Mouse (Mus musculus): ENCODE data around the gene Prdx2. TPM values are rescaled to one million over a fixed set of nuclear protein-coding genes. Genes with fewer than 3 reads are reported as not detected.

The Prdx2 gene
- polyA plus RNA-seq, 1 experiment from 2014 or later = 1,134 TPM

DNA sequence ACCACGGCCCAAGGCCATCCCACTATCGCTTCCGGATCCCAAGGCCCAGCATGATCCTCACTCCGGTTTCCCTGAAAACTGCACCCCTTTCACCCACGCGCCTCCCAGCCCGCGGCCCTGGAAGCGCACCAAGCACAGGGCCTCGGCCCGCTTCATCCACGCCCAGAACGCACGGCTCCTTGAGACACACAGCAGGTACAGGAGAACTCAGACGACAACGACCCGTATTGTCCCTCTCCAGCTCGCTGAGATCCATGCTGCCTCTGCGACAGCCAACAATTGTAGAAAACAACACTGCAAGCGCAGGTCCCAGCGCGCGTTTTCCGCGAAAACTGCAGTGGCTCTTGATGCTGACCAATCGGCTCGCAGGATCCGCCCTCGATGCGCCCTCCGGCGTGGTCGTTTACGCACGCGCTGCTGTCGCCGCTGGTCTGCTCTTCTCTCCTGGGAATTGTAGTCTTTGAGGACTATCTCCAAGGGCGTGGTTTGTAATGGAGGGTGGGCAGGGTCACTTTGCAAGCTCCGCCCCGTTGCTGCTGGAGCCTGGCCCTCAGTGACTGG is 3.6 kb upstream of the Prdx2 start:
- peak; percentile 72 for ATAC-seq
- no peaks in the 10 kb centered on the region for H3K36me3 ChIP-seq (ENCODE audit: control insufficient read depth, insufficient read depth, low read length)
- peak overlapping the region; percentile 56 for H3K27ac ChIP-seq (ENCODE audit: low read length)
- peak overlapping the region; percentile 74 for H3K9ac ChIP-seq (ENCODE audit: low read depth, low read length)
- WGBS = under 1% methylated on average over 41 of the region's 41 CpGs
- peaks cover 20% of the 10 kb centered on the region for H3K4me1 ChIP-seq (ENCODE audit: control insufficient read depth, insufficient read depth, low read length)
- H3K4me2 ChIP-seq (ENCODE audit: low read length) = peak overlapping the region; percentile 90
- no peaks in the 10 kb centered on the region for H3K9me3 ChIP-seq (replicated peaks; ENCODE audit: control insufficient read depth, low read length, poor library complexity, severe bottlenecking)
- no peaks in the 10 kb centered on the region for H3K27me3 ChIP-seq (ENCODE audit: control insufficient read depth, insufficient read depth, low read depth, low read length)
- H3K4me3 ChIP-seq (ENCODE audit: low read depth, low read length) = peak overlapping the region; percentile 59

DNA sequence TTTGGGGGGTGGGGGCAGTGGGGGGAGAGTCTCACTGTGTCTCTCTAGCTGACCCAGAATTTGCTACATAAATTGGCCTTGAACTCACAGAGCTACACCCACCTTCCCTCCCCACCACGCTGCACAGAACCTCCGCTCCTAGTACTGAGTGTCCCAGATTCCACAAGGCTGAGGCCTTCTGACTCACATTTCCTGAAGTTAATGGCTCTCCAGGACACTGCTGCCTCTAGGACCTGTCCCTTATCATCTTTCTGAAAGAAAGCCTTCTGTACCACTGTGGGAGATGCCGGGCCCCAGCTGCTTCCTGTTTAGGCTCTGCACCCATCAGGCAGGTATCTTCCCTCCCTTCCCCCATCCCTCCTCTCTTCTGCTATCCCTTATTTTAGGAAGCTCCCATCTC is 2.8 kb upstream of the Prdx2 start:
- no peaks in the 10 kb centered on the region for H3K27me3 ChIP-seq (ENCODE audit: control insufficient read depth, insufficient read depth, low read depth, low read length)
- peaks cover 26% of the 10 kb centered on the region for H3K4me1 ChIP-seq (ENCODE audit: control insufficient read depth, insufficient read depth, low read length)
- H3K9me3 ChIP-seq (replicated peaks; ENCODE audit: control insufficient read depth, low read length, poor library complexity, severe bottlenecking) = no peaks in the 10 kb centered on the region
- ATAC-seq = no peak
- 58% methylated on average over 3 of the region's 3 CpGs for WGBS
- peak overlapping the region; percentile 90 for H3K4me2 ChIP-seq (ENCODE audit: low read length)
- no peak overlapping the region for H3K9ac ChIP-seq (ENCODE audit: low read depth, low read length)
- peak overlapping the region; percentile 56; the same call in 1 of the 2 replicates for H3K27ac ChIP-seq (ENCODE audit: low read length)
- H3K4me3 ChIP-seq (ENCODE audit: low read depth, low read length) = no peak overlapping the region
- peaks cover 4% of the 10 kb centered on the region for H3K36me3 ChIP-seq (ENCODE audit: control insufficient read depth, insufficient read depth, low read length)

DNA sequence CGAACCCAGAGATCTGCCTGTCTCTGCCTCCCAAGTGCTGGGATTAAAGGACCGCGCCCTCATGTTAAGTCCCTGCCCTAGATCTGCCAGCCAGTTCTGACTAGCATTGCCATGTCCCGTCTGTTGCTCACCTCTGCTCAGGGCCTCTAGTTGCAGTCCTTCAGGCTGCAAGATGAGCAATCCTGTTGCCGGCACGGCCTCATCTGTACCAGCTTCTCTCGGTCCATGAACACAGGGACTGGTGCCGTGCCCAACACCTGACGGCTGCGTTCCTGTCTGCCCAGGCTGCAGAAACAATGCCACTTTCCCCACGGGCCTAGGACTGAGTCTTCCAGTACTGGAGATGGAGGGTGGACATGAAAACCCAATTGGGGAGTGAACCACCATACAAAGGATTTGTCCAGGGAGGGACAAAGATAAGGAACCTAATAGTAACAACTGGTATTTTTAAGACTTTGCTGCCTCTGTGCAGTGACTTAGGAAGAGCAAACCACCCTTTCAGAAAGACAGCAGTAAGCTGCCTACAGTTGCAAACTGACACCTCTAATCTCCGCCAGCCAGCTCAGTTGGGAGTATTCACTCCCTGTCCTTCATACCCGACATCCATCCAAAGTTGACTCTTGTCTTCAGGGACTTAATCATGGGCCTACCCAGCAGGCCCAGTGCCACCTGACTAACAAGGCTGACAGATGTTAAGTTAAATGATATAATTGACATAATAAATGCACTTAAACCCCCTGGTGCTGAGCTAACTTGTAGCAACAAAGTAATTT is 1.7 kb upstream of the Prdx2 start:
- no peak overlapping the region for H3K4me2 ChIP-seq (ENCODE audit: low read length)
- peaks cover 10% of the 10 kb centered on the region for H3K36me3 ChIP-seq (ENCODE audit: control insufficient read depth, insufficient read depth, low read length)
- no peak overlapping the region for H3K4me3 ChIP-seq (ENCODE audit: low read depth, low read length)
- no peaks in the 10 kb centered on the region for H3K9me3 ChIP-seq (replicated peaks; ENCODE audit: control insufficient read depth, low read length, poor library complexity, severe bottlenecking)
- no peak overlapping the region for H3K9ac ChIP-seq (ENCODE audit: low read depth, low read length)
- 87% methylated on average over 13 of the region's 13 CpGs for WGBS
- H3K27ac ChIP-seq (ENCODE audit: low read length) = no peak overlapping the region
- no peak for ATAC-seq
- H3K27me3 ChIP-seq (ENCODE audit: control insufficient read depth, insufficient read depth, low read depth, low read length) = no peaks in the 10 kb centered on the region
- H3K4me1 ChIP-seq (ENCODE audit: control insufficient read depth, insufficient read depth, low read length) = peaks cover 26% of the 10 kb centered on the region

DNA sequence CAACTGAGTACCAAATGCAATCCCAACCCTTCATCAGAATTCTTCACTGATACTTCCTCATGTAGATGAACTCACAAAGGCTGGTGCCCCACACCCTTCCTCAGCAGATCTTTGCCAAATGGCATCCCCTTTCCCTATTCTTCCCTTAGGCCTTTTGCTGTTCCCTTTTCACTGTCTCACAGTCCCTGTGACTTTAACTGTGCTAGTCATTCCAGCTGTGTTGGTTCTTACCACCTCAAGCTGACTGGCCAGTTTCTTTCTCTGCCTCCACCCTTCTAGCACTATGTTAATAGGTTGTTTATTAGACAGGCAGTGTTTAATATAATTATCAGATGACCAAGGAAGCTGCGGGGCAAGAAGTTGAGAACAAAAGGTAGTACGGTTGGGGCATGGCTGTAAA is 737 bp upstream of the Prdx2 start:
- H3K4me3 ChIP-seq (ENCODE audit: low read depth, low read length) = peak overlapping the region; percentile 82
- no peak for ATAC-seq
- peak overlapping the region; percentile 97 for H3K4me2 ChIP-seq (ENCODE audit: low read length)
- no peaks in the 10 kb centered on the region for H3K27me3 ChIP-seq (ENCODE audit: control insufficient read depth, insufficient read depth, low read depth, low read length)
- H3K27ac ChIP-seq (ENCODE audit: low read length) = peak overlapping the region; percentile 93
- H3K4me1 ChIP-seq (ENCODE audit: control insufficient read depth, insufficient read depth, low read length) = peaks cover 26% of the 10 kb centered on the region
- peaks cover 10% of the 10 kb centered on the region for H3K36me3 ChIP-seq (ENCODE audit: control insufficient read depth, insufficient read depth, low read length)
- 20% methylated on average over 2 of the region's 2 CpGs for WGBS
- H3K9ac ChIP-seq (ENCODE audit: low read depth, low read length) = peak overlapping the region; percentile 96
- H3K9me3 ChIP-seq (replicated peaks; ENCODE audit: control insufficient read depth, low read length, poor library complexity, severe bottlenecking) = no peaks in the 10 kb centered on the region

DNA sequence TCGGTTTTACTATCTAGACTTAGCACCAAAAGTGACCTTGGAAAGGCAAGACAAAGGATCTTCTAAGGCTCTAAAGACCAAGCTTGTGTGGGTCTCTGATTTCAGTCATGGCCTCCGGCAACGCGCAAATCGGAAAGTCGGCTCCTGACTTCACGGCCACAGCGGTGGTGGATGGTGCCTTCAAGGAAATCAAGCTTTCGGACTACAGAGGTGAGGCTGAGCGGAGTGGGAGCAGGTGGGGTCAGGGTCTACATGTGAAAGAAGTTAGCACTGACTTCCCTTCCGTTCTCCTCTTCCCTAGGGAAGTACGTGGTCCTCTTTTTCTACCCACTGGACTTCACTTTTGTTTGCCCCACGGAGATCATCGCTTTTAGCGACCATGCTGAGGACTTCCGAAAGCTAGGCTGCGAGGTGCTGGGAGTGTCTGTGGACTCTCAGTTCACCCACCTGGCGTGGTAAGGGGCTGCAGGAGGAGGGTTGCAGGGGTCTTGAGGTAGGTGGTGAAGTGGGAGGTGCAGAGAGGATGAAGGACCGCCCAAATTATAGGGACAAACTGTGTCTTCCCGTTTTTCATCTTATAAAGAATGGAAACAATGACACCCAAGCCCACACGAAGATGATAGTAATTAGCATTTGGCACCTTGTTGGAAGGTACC is 876 bp downstream of the Prdx2 start:
- H3K4me1 ChIP-seq (ENCODE audit: control insufficient read depth, insufficient read depth, low read length) = peaks cover 28% of the 10 kb centered on the region
- 4% methylated on average over 21 of the region's 21 CpGs for WGBS
- H3K27ac ChIP-seq (ENCODE audit: low read length) = peak overlapping the region; percentile 93
- H3K9ac ChIP-seq (ENCODE audit: low read depth, low read length) = peak overlapping the region; percentile 96
- peak overlapping the region; percentile 97 for H3K4me2 ChIP-seq (ENCODE audit: low read length)
- H3K36me3 ChIP-seq (ENCODE audit: control insufficient read depth, insufficient read depth, low read length) = peaks cover 16% of the 10 kb centered on the region
- no peak for ATAC-seq
- no peaks in the 10 kb centered on the region for H3K9me3 ChIP-seq (replicated peaks; ENCODE audit: control insufficient read depth, low read length, poor library complexity, severe bottlenecking)
- H3K4me3 ChIP-seq (ENCODE audit: low read depth, low read length) = peak overlapping the region; percentile 82
- no peaks in the 10 kb centered on the region for H3K27me3 ChIP-seq (ENCODE audit: control insufficient read depth, insufficient read depth, low read depth, low read length)

DNA sequence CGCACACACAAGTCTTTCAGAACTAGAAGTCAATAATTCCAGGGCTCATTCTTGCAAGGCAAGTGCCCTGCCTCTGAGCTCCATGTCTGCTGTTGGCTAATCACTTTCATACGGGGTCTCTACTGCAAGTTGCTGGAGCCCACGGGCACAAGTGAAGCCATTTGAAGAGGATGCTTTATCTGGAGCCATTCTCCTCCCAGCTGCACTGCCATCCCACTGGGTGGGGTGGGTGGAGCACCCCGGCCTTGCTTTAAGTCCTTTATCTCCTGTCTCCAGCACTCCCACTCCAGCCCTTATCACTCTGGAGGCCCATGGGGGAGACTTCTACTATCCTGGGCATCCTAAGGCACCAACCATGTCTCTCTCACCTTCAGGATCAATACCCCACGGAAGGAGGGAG is 1.5 kb downstream of the Prdx2 start:
- no peak for ATAC-seq
- WGBS = 58% methylated on average over 5 of the region's 5 CpGs
- H3K4me3 ChIP-seq (ENCODE audit: low read depth, low read length) = peak overlapping the region; percentile 82
- H3K36me3 ChIP-seq (ENCODE audit: control insufficient read depth, insufficient read depth, low read length) = peaks cover 16% of the 10 kb centered on the region
- H3K9ac ChIP-seq (ENCODE audit: low read depth, low read length) = peak overlapping the region; percentile 96
- H3K27ac ChIP-seq (ENCODE audit: low read length) = no peak overlapping the region
- H3K4me2 ChIP-seq (ENCODE audit: low read length) = peak overlapping the region; percentile 97
- H3K4me1 ChIP-seq (ENCODE audit: control insufficient read depth, insufficient read depth, low read length) = peaks cover 29% of the 10 kb centered on the region
- H3K9me3 ChIP-seq (replicated peaks; ENCODE audit: control insufficient read depth, low read length, poor library complexity, severe bottlenecking) = no peaks in the 10 kb centered on the region
- H3K27me3 ChIP-seq (ENCODE audit: control insufficient read depth, insufficient read depth, low read depth, low read length) = no peaks in the 10 kb centered on the region

- Histone ChIP-seq H3K4me2 (ENCODE audit: low read length) (no peak overlapping the region), H3K36me3 (ENCODE audit: control insufficient read depth, insufficient read depth, low read length) (peaks cover 16% of the 10 kb centered on the region), H3K9me3 (replicated peaks; ENCODE audit: control insufficient read depth, low read length, poor library complexity, severe bottlenecking) (no peaks in the 10 kb centered on the region), H3K4me3 (ENCODE audit: low read depth, low read length) (no peak overlapping the region), H3K27ac (ENCODE audit: low read length) (no peak overlapping the region), H3K4me1 (ENCODE audit: control insufficient read depth, insufficient read depth, low read length) (peaks cover 48% of the 10 kb centered on the region), H3K9ac (ENCODE audit: low read depth, low read length) (no peak overlapping the region), H3K27me3 (ENCODE audit: control insufficient read depth, insufficient read depth, low read depth, low read length) (0 out of 2 replicates have a peak, but pooled peaks cover 3% of the 10 kb centered on the region)
- no peak for ATAC-seq
- 89% methylated on average over 1 of the region's 1 CpGs for WGBS
These were observed 3.7 kb downstream of the Prdx2 start for GRCm38 (mm10) chr8:84973079-84973478.

DNA sequence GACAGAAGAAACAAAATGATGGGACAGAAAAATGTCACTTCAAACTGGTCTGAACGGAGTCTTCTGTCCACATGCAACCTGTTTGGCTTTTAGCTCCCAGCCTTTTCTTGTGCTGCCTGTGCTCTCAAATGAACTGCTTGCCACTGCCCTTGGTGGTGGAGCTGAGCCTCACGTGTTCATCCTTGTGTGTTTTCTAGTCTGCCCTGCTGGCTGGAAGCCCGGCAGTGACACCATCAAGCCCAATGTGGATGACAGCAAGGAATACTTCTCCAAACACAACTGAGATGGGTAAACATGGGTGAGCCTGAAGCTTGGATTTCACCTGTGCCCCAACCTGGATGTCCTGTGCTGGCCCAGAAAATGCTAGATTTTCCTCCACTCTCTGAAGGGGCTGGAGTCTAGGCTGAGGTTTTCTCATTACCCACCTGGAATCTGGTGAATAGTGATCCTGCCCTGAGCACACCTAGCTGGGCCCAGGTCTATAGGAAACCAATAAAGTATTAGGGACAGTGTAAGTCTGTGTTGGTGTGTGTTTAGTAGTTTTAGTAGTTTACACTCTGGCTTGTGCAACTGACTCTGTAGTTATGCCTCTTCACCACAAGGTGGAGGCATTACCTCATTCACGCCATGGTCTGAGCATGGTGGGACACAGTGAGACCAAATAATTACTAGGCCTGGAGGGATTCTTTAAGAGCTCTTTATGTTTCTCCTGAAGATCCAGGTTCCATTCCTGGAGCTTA is 4.6 kb downstream of the Prdx2 start:
- Histone ChIP-seq H3K9ac (ENCODE audit: low read depth, low read length) (no peak overlapping the region), H3K4me1 (ENCODE audit: control insufficient read depth, insufficient read depth, low read length) (peaks cover 48% of the 10 kb centered on the region), H3K27ac (ENCODE audit: low read length) (no peak overlapping the region), H3K4me2 (ENCODE audit: low read length) (no peak overlapping the region), H3K9me3 (replicated peaks; ENCODE audit: control insufficient read depth, low read length, poor library complexity, severe bottlenecking) (no peaks in the 10 kb centered on the region), H3K27me3 (ENCODE audit: control insufficient read depth, insufficient read depth, low read depth, low read length) (0 out of 2 replicates have a peak, but pooled peaks cover 3% of the 10 kb centered on the region), H3K36me3 (ENCODE audit: control insufficient read depth, insufficient read depth, low read length) (peaks cover 16% of the 10 kb centered on the region), H3K4me3 (ENCODE audit: low read depth, low read length) (no peak overlapping the region)
- 0 out of 2 replicates have a peak, but pooled peaks have one; percentile 3 for ATAC-seq
- 61% methylated on average over 4 of the region's 4 CpGs for WGBS
